Mouse (Mus musculus) left cerebral cortex, adult 2 months (tissue): ENCODE results near the gene Pccb. TPM values are rescaled to one million over a fixed set of nuclear protein-coding genes. Genes with fewer than 3 reads are reported as not detected.

Experiments
- DNase-seq, 2 experiments: peaks; one replicate each; pipeline ENCODE4 v3.0.0; 2021 to 2022; ENCODE audit warnings: low spot score in 2 of 2, mixed read lengths in 1 of 2; ENCODE audit errors: extremely low spot score in 1 of 2
- H3K27ac ChIP-seq: fragments of 200-600 bp; 2 replicates; pipeline ENCODE4 v1.8.1; 2022
- H3K4me3 ChIP-seq: fragments of 200-600 bp; 2 replicates; pipeline ENCODE4 v1.8.1; 2022
- CTCF ChIP-seq: fragments of 200-600 bp; IDR thresholded peaks from 2 replicates; pipeline ENCODE4 v1.8.1; 2022; ENCODE audit warnings: antibody characterized with exemption, mild to moderate bottlenecking, moderate library complexity
- intact Hi-C: fragments of 180-260 bp; cut with DNase I; formaldehyde crosslinking; loops from one replicate; pipeline ENCODE4 v1.15.1; 2025
- total RNA-seq, 2 experiments: library from RNA; stranded (reverse); gene quantifications; 2 replicates each; pipeline ENCODE4 v1.2.3; 2021

Gene Pccb
- total RNA-seq, 2 experiments from 2014 or later = 38.0 to 38.7 TPM

DNA sequence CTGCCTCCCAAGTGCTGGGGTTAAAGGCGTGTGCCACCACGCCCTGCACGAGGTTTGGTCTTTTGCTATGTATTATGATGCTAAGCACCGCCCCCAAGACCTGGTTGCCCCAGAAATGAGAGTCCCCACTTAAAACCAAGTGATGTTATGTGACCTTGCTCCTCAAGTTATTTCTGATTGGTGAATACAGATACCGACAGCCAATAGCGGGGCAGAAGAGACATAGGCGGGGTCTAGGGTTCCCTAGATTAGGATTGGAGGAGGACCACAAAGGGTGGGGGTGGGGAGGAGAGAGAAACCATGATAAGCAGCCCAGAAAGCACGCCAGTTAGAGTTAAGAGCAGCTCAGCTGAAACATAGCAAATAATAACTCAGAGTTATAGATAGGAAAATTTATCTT is 31.9 kb downstream of the Pccb start:
- TF ChIP-seq CTCF = no peak
- Histone ChIP-seq H3K4me3 (no peak overlapping the region), H3K27ac (no peak overlapping the region)
- DNase-seq = no peak
- intact Hi-C loops = loop anchor here (10.0 kb wide), 1 partner anchor 548 kb away; no protein-coding TSS in a partner anchor

DNA sequence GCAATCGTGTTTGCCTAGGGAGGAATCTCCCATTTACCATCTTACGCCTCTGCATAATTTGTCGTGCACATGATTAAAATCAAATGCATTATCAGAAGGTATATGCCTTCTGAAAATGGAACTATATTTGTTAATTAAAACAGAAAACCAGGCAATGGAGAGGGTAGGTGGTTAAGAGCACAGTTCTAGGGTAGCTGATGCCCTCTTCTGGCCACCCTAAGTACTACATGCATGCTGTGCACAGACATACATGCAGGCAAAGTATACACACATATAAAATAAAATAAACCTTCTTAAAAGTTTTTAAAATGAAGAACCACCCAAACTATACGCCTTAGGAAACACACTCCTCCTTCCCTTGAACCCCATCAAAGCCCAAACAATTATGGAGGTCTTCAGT is 32.6 kb downstream of the Pccb start:
- intact Hi-C loops = loop anchor here (10.0 kb wide), 1 partner anchor 547 kb away; no protein-coding TSS in a partner anchor
- DNase-seq = no peak
- peak; percentile 40 for TF ChIP-seq CTCF
- no peak overlapping the region for H3K4me3 ChIP-seq
- H3K27ac ChIP-seq = no peak overlapping the region

DNA sequence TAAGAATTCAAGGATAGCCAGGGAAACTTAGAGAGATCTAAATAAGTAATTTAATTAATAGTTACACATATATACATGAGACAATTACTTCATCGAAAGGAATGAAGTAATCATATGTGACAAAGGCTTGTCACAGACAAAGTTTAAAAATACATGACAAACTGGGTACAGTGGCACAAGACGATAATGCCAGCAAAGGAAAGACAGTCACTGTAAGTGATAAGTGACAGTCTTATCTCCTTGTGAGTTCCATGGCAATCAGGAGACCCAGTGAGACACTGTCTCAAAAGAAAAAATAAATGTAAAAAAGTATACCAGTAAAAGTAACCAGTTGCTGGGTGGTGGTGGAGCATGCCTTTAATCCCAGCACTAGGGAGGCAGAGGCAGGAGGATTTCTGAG is 37.6 kb downstream of the Pccb start:
- no peak overlapping the region for H3K27ac ChIP-seq
- no peak for DNase-seq
- intact Hi-C loops = no loop called here
- TF ChIP-seq CTCF = no peak
- H3K4me3 ChIP-seq = no peak overlapping the region

DNA sequence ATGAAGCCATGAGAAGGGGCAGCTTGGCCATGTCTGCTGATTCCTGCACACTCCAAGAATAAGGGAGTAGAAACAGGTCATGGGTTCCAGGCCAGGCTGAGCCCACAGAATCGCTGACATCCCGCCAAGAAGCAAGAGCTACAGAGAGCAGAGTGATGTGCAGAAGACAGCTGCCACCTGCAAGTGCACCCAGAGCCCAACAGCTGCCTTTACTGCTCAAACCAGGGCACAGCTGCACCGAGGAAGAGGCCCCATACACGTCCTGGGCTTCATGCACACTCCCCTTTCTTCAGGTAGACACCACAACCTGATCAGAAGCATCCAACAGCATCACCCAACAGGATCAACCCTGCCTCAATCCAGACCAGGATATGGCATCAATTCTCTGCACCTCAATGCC is 40.8 kb downstream of the Pccb start:
- H3K27ac ChIP-seq = no peak overlapping the region
- no peak overlapping the region for H3K4me3 ChIP-seq
- no peak for TF ChIP-seq CTCF
- intact Hi-C loops = no loop called here
- no peak for DNase-seq

DNA sequence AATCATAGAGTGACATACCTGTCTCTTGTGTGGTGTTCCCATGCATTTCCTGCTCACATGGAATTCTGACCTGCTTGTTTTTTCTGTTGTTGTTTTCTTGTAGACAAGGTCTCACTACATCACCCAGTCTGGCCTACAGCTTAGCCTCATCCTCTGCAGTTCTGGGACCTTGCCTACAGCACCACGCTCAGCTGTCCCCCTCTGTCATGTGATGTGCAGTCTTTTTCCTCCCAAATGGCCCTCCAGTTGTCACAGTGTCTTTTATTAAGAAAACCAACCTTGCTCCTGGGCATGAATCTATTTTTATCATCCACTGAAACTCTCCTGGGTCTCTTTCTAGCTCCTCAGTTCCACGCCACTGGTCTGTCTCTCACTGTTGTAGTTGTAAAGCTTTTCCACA is 42.5 kb downstream of the Pccb start:
- intact Hi-C loops = no loop called here
- Histone ChIP-seq H3K27ac (no peak overlapping the region), H3K4me3 (no peak overlapping the region)
- TF ChIP-seq CTCF = no peak
- no peak for DNase-seq

DNA sequence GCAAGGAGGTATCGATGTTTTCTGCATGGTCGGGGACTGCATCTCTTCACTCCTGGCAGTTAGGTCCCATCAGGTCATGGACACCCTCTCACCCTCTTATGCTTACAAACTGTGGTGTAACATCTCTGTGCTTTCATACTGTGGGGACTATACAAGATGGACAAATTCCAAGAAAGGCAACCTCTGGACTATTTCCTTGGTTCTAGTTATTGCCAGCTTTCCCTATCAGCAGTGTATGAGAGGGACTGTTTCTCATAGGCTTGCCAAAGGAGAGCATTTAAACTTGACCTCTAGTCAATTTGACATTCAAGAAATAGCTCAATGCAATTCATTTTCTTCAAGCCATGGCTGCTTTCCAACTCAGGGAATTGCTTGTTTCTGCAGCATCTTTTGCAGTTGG is 43.4 kb downstream of the Pccb start:
- Histone ChIP-seq H3K27ac (no peak overlapping the region), H3K4me3 (no peak overlapping the region)
- intact Hi-C loops = no loop called here
- no peak for DNase-seq
- no peak for TF ChIP-seq CTCF

- no peak for TF ChIP-seq CTCF
These were observed 44.1 kb downstream of the Pccb start for GRCm38 (mm10) chr9:100990609-100991008.

GRCm38 (mm10) chr9:100987850-100988249 is 46.8 kb downstream of the Pccb start:
- no peak for DNase-seq
- no peak for TF ChIP-seq CTCF
- H3K4me3 ChIP-seq = no peak overlapping the region
- no peak overlapping the region for H3K27ac ChIP-seq
- intact Hi-C loops = no loop called here

More at GRCm38 (mm10) chr9:100990609-100991008, 44.1 kb downstream of the Pccb start:
- intact Hi-C loops = no loop called here
- H3K4me3 ChIP-seq = no peak overlapping the region
- no peak for DNase-seq
- H3K27ac ChIP-seq = no peak overlapping the region

DNA sequence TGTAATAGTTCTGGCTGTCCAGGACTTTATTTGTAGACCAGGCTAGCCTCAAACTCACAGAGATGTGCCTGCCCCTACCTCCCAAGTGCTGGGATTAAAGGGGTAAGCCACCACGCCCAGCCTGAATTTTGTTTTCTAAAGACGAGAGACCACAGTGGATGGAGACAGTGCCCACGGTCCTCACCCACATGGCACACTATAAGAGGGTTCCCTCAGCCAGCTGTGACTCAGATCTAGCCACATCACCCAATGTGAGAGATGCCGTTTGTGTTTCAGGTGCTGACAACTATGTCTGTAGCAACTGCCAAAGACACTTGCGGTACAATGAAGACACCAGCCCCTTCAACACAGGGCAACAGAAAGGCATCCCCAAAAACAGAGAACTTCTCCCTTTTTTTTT is 47.7 kb downstream of the Pccb start:
- no peak for DNase-seq
- intact Hi-C loops = no loop called here
- H3K27ac ChIP-seq = no peak overlapping the region
- H3K4me3 ChIP-seq = no peak overlapping the region
- no peak for TF ChIP-seq CTCF

- intact Hi-C loops = no loop called here
- DNase-seq = no peak
- TF ChIP-seq CTCF = no peak
- no peak overlapping the region for H3K4me3 ChIP-seq
- H3K27ac ChIP-seq = no peak overlapping the region
These were observed 50.1 kb downstream of the Pccb start for GRCm38 (mm10) chr9:100984381-100985310.

DNA sequence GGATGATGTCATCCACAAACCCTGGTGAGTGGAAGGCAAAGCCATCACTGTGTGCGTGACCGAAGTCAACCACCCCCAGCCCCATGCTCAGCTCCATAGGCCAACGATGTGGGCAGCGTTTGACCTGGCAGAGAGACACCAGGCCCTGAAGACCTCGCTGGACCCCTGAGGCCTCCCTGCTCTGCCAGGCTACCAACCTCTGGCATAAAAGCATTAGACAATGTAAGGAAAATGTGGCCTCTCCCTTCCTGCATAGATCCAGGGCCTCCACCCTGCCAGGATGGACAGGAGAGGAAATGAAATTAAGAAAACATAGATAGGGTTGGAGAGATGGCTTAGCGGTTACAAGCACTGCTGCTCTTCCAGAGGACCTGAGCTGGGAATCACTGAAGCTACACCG is 51.9 kb downstream of the Pccb start:
- no peak overlapping the region for H3K4me3 ChIP-seq
- DNase-seq = no peak
- TF ChIP-seq CTCF = no peak
- no peak overlapping the region for H3K27ac ChIP-seq
- intact Hi-C loops = no loop called here

DNA sequence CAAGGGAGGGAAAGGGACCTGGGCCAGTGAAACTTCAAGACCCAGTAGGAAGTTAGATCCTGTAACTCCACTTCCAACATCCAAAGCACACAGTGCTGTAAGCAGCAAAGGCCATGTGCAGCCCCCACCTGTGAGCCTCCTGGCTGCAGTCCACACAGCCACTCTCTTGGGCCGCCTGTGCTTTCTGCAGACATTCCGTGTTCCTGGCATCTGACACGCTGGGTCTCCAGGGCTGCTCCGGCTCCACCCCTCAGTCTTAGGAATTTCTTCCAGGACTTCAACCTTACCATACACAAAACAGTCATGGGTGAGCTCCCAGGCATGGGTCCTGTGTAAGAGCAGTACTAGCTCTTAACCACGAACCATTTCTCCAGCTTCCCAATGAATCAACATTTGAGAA is 55.4 kb downstream of the Pccb start:
- DNase-seq = no peak
- no peak overlapping the region for H3K27ac ChIP-seq
- intact Hi-C loops = no loop called here
- TF ChIP-seq CTCF = no peak
- H3K4me3 ChIP-seq = no peak overlapping the region

DNA sequence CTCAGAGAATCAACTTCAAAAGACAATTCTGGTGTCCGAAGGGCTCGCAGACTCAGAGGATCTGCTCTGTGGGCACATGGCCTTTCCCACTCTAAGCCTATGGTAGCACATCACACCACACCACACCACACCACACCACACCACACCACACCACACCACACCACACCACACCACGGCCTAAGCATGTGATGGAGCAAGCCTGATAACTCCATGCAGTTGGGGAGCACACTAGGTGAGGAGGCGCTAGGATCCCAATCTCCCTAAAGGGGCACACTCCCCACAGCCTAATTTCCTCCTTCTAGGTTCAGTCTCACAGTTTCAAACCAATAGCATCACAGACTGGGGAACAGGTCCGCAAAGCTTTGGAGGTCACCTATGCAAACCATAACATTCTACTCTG is 56.0 kb downstream of the Pccb start:
- H3K27ac ChIP-seq = no peak overlapping the region
- TF ChIP-seq CTCF = no peak
- H3K4me3 ChIP-seq = no peak overlapping the region
- DNase-seq = no peak
- intact Hi-C loops = no loop called here
